Mouse (Mus musculus): ENCODE results near the gene Kifc3.

The Kifc3 gene

GRCm38 (mm10) chr8:95128750-95129260 lies 73.8 kb downstream of the Kifc3 start:
- DNase-seq = no peak

DNA sequence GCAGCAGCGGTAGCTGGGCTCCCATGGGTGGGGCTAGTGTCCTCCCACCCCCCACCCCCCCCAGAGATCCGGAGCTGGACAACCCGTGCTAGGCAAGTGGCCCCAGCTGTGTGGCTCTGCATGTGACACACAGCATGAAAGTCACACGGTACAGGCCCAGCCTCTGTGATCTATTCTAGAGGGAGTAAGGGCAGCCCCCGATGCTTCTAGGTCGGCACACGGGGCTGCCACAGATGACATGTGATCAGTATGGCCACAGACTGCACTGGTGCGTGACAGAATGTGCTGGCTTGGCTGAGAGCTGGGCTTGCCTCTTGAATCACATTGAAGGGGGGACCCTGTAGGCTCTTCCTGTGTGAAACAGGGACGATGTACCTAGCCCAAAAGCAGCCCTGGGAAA lies 75.0 kb downstream of the Kifc3 start:
- DNase-seq = no peak

DNA sequence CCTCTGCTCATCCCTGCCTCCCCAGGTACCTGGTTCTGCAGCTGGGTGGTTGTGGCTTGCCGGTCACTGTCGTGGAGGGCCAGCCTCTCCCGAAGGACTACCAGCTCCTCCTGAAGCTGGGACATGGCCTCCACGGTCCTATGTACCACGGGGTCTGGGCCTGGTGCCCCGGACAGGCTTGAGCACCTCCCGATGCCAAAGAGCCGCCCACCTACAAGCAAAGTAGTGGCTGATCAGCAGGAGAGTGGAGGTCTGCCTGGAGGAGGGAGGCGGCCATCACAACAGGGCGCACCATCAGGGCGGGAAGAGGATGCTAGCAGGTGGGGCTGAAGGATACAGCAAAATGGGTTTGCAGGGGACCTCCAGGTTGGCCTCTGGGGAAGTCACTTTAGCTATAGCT lies 76.1 kb downstream of the Kifc3 start:
- DNase-seq = no peak

GRCm38 (mm10) chr8:95123455-95123854 lies 79.2 kb downstream of the Kifc3 start:
- DNase-seq = no peak

DNA sequence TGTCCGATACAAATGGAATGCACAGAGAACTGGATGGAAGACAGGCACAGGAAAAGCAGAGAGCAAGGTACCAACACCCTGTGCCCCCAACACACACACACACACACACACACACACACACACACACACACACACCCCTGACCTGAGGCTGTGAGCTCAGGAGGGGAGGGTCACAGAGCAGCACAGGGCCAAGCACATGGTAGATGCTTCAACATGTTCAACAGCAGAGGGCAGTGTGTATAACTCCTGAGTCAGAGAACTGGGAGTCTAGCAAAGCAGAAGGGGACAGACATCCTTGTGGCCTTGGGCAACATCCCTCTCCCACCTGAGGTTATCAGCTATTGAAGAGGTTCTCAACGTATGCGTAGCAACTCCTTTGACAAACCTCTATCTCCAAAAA lies 88.9 kb downstream of the Kifc3 start:
- no peak for DNase-seq

DNA sequence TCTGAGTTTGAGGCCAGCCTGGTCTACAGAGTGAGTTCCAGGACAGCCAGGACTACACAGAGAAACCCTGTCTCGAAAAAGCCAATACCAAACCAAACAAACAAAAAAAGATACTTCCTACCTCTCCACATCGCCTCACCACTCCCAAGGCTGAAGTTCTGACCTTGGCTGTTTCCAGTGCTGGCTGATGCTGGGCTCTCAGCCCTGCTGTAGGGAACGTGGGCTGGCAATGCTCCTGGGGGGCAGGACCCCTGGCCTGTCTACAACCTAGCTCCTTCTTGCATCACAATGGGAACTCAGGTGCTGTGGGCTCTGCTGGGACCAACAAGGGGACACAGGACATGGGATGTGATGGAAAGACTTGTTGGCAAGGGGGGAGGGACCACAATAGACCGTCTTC lies 89.5 kb downstream of the Kifc3 start:
- no peak for DNase-seq

DNA sequence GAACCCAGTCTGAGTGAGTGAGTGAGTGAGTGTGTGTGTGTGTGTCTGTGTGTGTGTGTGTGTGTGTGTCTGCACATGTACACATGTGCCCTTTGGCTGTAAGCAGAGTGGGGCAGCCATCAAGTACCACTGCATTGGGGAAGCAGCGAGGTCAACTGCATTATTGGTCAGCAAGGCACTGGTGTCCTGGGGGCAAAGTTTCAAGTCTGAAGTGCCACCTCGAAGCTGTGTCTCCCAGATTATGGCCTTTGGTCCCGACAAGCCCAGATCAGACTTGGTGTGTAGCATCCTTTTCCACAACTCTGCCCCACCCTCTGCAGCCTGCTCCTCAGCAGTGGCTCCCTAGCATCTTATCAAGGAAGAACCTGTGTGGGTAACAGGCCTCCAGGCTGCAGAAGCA lies 90.0 kb downstream of the Kifc3 start:
- DNase-seq = no peak

GRCm38 (mm10) chr8:95107306-95107705 lies 95.3 kb downstream of the Kifc3 start:
- DNase-seq = no peak

- no peak for DNase-seq
Measured at GRCm38 (mm10) chr8:95101972-95102371, 100.6 kb downstream of the Kifc3 start.

GRCm38 (mm10) chr8:95099009-95099408 lies 103.6 kb downstream of the Kifc3 start:
- DNase-seq = peak in 1 of 2 experiments; percentile 23

GRCm38 (mm10) chr8:95093574-95093973 lies 109.0 kb downstream of the Kifc3 start:
- DNase-seq = no peak

GRCm38 (mm10) chr8:95085432-95086141 lies 117.0 kb downstream of the Kifc3 start:
- DNase-seq = no peak

DNA sequence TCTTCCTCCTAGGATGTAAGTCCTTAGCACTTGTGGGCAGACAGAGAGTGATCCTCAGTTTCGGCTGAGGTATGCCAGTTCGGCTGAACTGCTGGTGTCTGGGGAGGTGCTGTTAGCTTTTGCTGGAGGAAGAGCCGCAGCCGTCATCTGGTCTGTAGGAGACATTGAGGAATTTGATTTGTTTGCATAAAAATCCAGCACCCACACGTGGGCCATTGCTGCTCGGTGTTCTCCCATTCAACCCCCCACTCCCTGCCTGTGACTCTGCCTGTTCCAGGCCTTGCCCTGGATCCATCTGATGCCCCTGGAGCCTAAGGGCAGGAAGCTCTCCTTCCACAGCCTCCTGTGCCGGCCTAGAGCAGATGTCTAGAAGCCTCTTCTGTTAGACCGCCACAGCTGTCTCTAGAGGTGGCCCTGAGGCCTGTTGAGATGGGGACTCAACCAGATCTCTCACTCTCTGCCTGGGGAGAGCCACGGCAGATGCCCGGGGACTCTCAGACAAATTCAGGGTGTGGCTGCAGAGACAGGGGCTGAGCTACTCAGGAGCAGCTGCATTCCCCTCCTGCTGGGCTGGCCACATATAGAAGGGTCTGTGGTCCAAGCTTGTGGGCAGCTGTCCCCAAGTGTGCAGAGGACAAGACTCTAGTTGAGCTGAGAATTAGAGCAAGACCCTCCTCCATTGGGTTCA lies 117.7 kb downstream of the Kifc3 start:
- DNase-seq = no peak

- DNase-seq = no peak
Measured at GRCm38 (mm10) chr8:95084261-95084660, 118.4 kb downstream of the Kifc3 start.

- DNase-seq = peak in 1 of 2 experiments; percentile 24
Measured at GRCm38 (mm10) chr8:95081650-95082049, 121.0 kb downstream of the Kifc3 start.

- DNase-seq = peak; percentile 98 to 100
Measured at GRCm38 (mm10) chr8:95080381-95081341, 122.0 kb downstream of the Kifc3 start, which contains the start of gene Katnb1. TSS of gene Katnb1 (plus strand) at chr8:95081186.

GRCm38 (mm10) chr8:95079305-95079704 lies 123.3 kb downstream of the Kifc3 start:
- DNase-seq = no peak

DNA sequence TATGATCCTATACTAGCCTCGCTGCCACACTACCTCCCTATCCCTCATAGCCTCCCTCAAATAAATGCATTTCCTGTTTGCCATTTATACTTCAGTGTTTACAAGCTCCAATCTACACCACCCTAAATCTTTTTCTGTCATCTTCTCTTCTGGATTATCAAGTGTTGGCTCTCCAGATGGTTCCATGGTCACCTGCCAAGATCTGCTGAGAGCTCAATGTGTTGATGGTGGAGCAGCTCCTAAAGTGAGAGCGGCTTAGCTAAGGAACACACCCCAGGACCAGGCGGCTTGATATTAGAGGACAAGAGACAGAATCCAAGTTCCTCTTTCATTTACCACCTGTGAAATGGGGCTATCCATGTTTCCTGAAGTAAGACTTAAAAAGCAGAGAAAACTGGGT lies 124.6 kb downstream of the Kifc3 start:
- no peak for DNase-seq

GRCm38 (mm10) chr8:95076151-95076550 lies 126.5 kb downstream of the Kifc3 start:
- DNase-seq = no peak

GRCm38 (mm10) chr8:95075504-95075903 lies 127.1 kb downstream of the Kifc3 start:
- no peak for DNase-seq

GRCm38 (mm10) chr8:95067582-95067981 lies 135.0 kb downstream of the Kifc3 start:
- peak in 1 of 2 experiments; percentile 46 for DNase-seq

GRCm38 (mm10) chr8:95064531-95064930 lies 138.1 kb downstream of the Kifc3 start:
- DNase-seq = no peak
